Mouse (Mus musculus): ENCODE results near the gene Ilf3. TPM values are rescaled to one million over a fixed set of nuclear protein-coding genes. Genes with fewer than 3 reads are reported as not detected.
"Not testable (repeated sequence)": the region's sequence is repeated elsewhere in the genome, so short reads cannot be mapped to it uniquely, and the experiment has no call there.

Gene Ilf3
- polyA plus RNA-seq (2016; fragmentation: Nextera tagmentation; extraction: Ambion mirVana), result 277 and 284 TPM in 2 replicates

GRCm38 (mm10) chr9:21367357-21368111 is at the start of gene Ilf3:
Gene Ilf3 (plus strand): TSS chr9:21367871.
- WGBS, result under 1% methylated on average over 47 of the region's 66 CpGs

DNA sequence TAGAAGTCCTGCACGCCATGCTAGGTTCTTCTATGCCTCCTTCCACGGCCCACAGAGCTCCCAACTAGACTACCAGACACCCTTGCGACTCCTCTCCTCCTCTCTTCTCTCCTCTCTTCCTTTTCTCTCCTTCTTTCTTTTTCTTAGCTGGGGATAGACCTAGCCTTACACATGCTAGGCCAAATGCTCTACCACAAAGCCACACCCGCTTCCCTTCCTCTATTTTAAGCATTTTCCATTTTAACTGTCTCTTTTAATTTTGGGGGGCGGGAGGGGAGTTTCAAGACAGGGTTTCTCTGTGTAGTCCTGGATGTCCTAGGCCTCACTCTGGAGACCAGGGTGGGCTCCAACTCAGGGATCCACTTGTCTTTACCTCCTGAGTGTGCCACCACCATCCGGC is 48.9 kb upstream of the Ilf3 start:
- no peak for ATAC-seq (ENCODE audit: insufficient number of reproducible peaks, insufficient read depth, low FRiP score, low TSS enrichment)
- Histone ChIP-seq H3K4me3 (no peak overlapping the region), H3K4me1 (peaks cover 15% of the 10 kb centered on the region), H3K27me3 (no peaks in the 10 kb centered on the region), H3K9ac (no peak overlapping the region), H3K9me3 (no peaks in the 10 kb centered on the region), H3K27ac (no peak overlapping the region), H3K4me2 (replicated peaks) (no peak overlapping the region), H3K36me3 (no peaks in the 10 kb centered on the region)
- 96% methylated on average over 6 of the region's 6 CpGs for WGBS

More at GRCm38 (mm10) chr9:21367357-21368111, at the start of gene Ilf3:
- ATAC-seq (ENCODE audit: insufficient number of reproducible peaks, insufficient read depth, low FRiP score, low TSS enrichment), result peak; percentile 86
- peak within 1 kb of the TSS; percentile 91 for H3K9ac ChIP-seq
- peak within 1 kb of the TSS; percentile 84 for H3K4me2 ChIP-seq (replicated peaks)
- peaks cover 12% of the 10 kb centered on the region for H3K36me3 ChIP-seq
- no peaks in the 10 kb centered on the region for H3K9me3 ChIP-seq
- H3K27me3 ChIP-seq, result 0 out of 2 replicates have a peak, but pooled peaks cover 2% of the 10 kb centered on the region
- H3K4me3 ChIP-seq, result peak within 1 kb of the TSS; percentile 83
- peaks cover 14% of the 10 kb centered on the region for H3K4me1 ChIP-seq
- H3K27ac ChIP-seq, result peak within 1 kb of the TSS; percentile 90

DNA sequence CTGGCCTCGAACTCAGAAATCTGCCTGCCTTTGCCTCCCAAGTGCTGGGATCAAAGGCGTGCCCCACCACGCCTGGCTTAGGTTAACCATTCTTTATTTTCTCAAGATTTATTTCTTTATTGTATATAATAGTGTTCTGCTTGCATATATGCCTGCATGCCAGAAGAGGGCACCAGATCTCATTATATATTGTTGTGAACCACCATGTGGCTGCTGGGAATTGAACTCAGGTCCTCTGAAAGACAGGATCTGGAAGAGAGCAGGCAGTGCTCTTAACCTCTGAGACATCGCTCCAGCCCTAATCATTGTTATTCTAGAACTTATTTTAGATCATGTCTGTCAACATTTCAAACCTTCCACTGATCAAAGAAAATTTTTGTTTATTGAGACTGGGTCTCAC is 48.2 kb upstream of the Ilf3 start:
- H3K9ac ChIP-seq, result no peak overlapping the region
- no peak overlapping the region for H3K4me3 ChIP-seq
- H3K27ac ChIP-seq, result no peak overlapping the region
- 94% methylated on average over 4 of the region's 4 CpGs for WGBS
- H3K27me3 ChIP-seq, result no peaks in the 10 kb centered on the region
- H3K4me2 ChIP-seq (replicated peaks), result no peak overlapping the region
- no peak for ATAC-seq (ENCODE audit: insufficient number of reproducible peaks, insufficient read depth, low FRiP score, low TSS enrichment)
- peaks cover 15% of the 10 kb centered on the region for H3K4me1 ChIP-seq
- 0 out of 2 replicates have a peak, but pooled peaks cover 3% of the 10 kb centered on the region for H3K36me3 ChIP-seq
- no peaks in the 10 kb centered on the region for H3K9me3 ChIP-seq

DNA sequence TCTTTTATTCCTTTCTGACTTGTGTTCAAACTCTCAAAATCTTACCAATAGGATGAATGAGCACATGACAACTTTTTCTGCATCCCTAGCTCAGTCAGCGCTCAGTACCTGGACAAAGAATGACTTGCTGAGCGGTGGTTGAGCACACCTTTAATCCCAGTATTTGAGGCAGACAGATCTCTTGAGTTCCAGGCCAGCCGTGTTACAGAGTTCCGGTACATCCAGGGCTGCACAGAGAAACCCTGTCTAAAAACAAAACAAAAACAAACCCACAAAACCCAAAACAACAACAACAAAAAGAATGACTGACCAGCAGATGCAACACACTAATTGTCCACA is 47.4 kb upstream of the Ilf3 start:
- Histone ChIP-seq H3K4me2 (replicated peaks) (peak overlapping the region; percentile 94), H3K9ac (peak overlapping the region; percentile 61; the same call in 1 of the 2 replicates), H3K4me3 (peak overlapping the region; percentile 56), H3K27me3 (no peaks in the 10 kb centered on the region), H3K27ac (no peak overlapping the region), H3K9me3 (no peaks in the 10 kb centered on the region), H3K4me1 (peaks cover 15% of the 10 kb centered on the region), H3K36me3 (0 out of 2 replicates have a peak, but pooled peaks cover 3% of the 10 kb centered on the region)
- peak; percentile 29; the same call in 1 of the 2 replicates for ATAC-seq (ENCODE audit: insufficient number of reproducible peaks, insufficient read depth, low FRiP score, low TSS enrichment)
- 29% methylated on average over 4 of the region's 4 CpGs for WGBS

GRCm38 (mm10) chr9:21320619-21321512 is 46.8 kb upstream of the Ilf3 start, which contains the start of gene Slc44a2:
Gene Slc44a2 (plus strand): TSS chr9:21320698.
- Histone ChIP-seq H3K4me2 (replicated peaks) (peak within 1 kb of the TSS; percentile 94), H3K4me1 (peaks cover 15% of the 10 kb centered on the region), H3K9me3 (no peaks in the 10 kb centered on the region), H3K27me3 (no peaks in the 10 kb centered on the region), H3K36me3 (0 out of 2 replicates have a peak, but pooled peaks cover 3% of the 10 kb centered on the region), H3K27ac (no peak within 1 kb of the TSS), H3K4me3 (peak within 1 kb of the TSS; percentile 56), H3K9ac (peak within 1 kb of the TSS; percentile 61)
- 1% methylated on average over 52 of the region's 52 CpGs for WGBS
- peak; percentile 81 for ATAC-seq (ENCODE audit: insufficient number of reproducible peaks, insufficient read depth, low FRiP score, low TSS enrichment)

DNA sequence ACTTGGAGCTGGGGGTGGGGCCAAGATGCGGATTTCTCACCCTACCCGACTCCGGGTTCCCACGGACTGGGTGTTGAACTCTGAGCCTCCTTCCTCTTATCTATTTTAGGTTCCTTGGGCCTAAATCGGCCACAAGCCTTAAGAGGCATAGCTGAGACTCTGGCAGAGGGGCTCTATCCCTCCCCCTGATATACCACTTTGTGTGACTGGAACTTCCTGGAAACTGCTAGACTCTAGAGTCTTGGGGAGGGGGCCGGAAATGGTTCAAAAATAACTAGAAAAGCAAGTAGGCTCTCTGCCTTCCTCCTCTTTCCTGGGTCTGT is 46.2 kb upstream of the Ilf3 start:
- peak overlapping the region; percentile 56 for H3K4me3 ChIP-seq
- no peaks in the 10 kb centered on the region for H3K9me3 ChIP-seq
- H3K36me3 ChIP-seq, result 0 out of 2 replicates have a peak, but pooled peaks cover 3% of the 10 kb centered on the region
- 0 out of 2 replicates have a peak, but pooled peaks have one; percentile 6 for ATAC-seq (ENCODE audit: insufficient number of reproducible peaks, insufficient read depth, low FRiP score, low TSS enrichment)
- H3K27ac ChIP-seq, result no peak overlapping the region
- H3K4me1 ChIP-seq, result peaks cover 15% of the 10 kb centered on the region
- 10% methylated on average over 6 of the region's 6 CpGs for WGBS
- H3K27me3 ChIP-seq, result no peaks in the 10 kb centered on the region
- peak overlapping the region; percentile 94 for H3K4me2 ChIP-seq (replicated peaks)
- H3K9ac ChIP-seq, result peak overlapping the region; percentile 61

DNA sequence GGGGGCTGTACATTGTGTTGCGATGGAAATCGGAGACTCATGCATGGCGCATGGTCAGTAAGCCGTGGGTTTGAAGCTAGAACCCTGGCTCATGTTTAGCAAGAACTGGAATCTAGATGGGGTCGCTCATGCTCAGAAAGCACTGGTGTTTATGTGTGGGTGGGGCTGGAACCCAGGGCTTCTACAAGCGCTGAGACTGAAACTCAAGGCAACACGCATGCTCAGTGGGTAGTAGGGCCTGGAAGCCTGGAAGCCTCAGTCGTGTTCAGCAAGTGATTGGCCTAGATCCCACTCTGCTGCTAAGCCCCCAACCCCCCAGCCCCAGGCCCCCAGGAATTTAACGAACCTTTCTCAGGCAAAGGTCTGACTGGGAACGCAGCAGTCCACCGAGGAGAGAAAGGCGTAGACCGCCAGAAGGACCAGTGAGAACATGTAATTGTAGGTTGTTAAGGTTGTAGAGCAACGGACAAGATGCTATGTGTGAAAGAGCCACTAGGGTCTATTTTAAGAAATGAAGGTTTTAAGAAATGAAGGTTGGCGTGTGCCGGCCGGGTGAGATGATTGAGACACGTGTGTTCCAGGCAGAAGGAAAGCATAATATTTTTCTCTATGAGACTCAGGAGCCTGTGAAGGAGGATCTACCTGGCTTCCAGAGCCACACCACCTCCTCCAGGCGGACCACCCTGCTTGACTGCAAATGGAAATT is 45.3 kb upstream of the Ilf3 start:
- Histone ChIP-seq H3K9ac (no peak overlapping the region), H3K27ac (no peak overlapping the region), H3K4me2 (replicated peaks) (peak overlapping the region; percentile 94), H3K4me1 (peaks cover 15% of the 10 kb centered on the region), H3K9me3 (no peaks in the 10 kb centered on the region), H3K27me3 (no peaks in the 10 kb centered on the region), H3K36me3 (0 out of 2 replicates have a peak, but pooled peaks cover 3% of the 10 kb centered on the region), H3K4me3 (no peak overlapping the region; the same call in 1 of the 2 replicates)
- WGBS, result 81% methylated on average over 19 of the region's 19 CpGs
- no peak for ATAC-seq (ENCODE audit: insufficient number of reproducible peaks, insufficient read depth, low FRiP score, low TSS enrichment)

DNA sequence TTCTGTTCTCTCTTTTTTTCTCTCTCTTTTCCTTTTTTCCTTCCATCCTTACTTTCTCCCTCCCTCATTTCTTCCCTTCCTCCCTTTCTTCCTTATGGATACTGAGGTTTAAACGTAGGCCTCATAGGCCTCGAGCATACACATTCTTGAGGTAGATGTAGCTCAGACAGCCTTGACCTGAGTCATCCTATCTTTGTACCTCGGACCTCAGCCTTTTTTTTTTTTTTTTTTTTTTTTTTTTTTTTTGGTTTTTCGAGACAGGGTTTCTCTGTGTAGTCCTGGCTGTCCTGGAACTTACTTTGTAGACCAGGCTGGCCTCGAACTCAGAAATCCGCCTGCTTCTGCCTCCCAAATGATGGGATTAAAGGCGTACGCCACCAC is 44.8 kb upstream of the Ilf3 start:
- WGBS, result 87% methylated on average over 8 of the region's 8 CpGs
- not testable (repeated sequence) for H3K4me3 ChIP-seq; H3K36me3 ChIP-seq; H3K4me2 ChIP-seq (replicated peaks); H3K9ac ChIP-seq; ATAC-seq (ENCODE audit: insufficient number of reproducible peaks, insufficient read depth, low FRiP score, low TSS enrichment); H3K27me3 ChIP-seq; H3K9me3 ChIP-seq; H3K27ac ChIP-seq
- H3K4me1 ChIP-seq, result peaks cover 15% of the 10 kb centered on the region

DNA sequence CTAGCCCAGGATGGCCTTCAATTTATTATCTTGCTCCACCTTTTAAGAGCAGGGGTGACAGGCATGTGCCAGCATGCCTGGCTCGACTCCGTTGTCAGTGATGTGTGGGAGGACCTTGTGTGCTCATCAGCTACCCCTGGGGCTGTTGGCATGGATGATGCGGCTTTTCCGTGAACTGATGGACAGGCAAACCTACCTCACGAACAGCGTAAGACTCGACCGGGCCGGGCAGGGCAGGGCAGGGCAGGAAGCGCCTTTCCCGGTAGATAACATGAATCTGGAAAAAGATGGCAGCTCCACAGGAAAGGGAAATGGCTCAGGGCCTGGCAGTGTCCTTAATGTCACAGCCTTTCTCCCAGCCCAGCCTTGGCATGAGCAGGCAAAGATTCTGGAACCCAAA is 43.4 kb upstream of the Ilf3 start:
- WGBS, result 89% methylated on average over 11 of the region's 11 CpGs

GRCm38 (mm10) chr9:21327569-21327968 is 40.1 kb upstream of the Ilf3 start:
- no peaks in the 10 kb centered on the region for H3K27me3 ChIP-seq
- no peak overlapping the region for H3K27ac ChIP-seq
- ATAC-seq (ENCODE audit: insufficient number of reproducible peaks, insufficient read depth, low FRiP score, low TSS enrichment), result no peak
- H3K4me3 ChIP-seq, result no peak overlapping the region
- H3K4me2 ChIP-seq (replicated peaks), result no peak overlapping the region
- WGBS, result 76% methylated on average over 3 of the region's 3 CpGs
- H3K4me1 ChIP-seq, result peaks cover 7% of the 10 kb centered on the region
- H3K9ac ChIP-seq, result no peak overlapping the region
- no peaks in the 10 kb centered on the region for H3K9me3 ChIP-seq
- 0 out of 2 replicates have a peak, but pooled peaks cover 5% of the 10 kb centered on the region for H3K36me3 ChIP-seq

More for the DNA sequence above, 43.4 kb upstream of the Ilf3 start:
- Histone ChIP-seq H3K9me3 (no peaks in the 10 kb centered on the region), H3K4me2 (replicated peaks) (no peak overlapping the region), H3K4me3 (no peak overlapping the region), H3K27me3 (no peaks in the 10 kb centered on the region), H3K9ac (no peak overlapping the region), H3K27ac (no peak overlapping the region), H3K4me1 (peaks cover 15% of the 10 kb centered on the region), H3K36me3 (0 out of 2 replicates have a peak, but pooled peaks cover 3% of the 10 kb centered on the region)
- no peak for ATAC-seq (ENCODE audit: insufficient number of reproducible peaks, insufficient read depth, low FRiP score, low TSS enrichment)

GRCm38 (mm10) chr9:21328041-21328440 is 39.6 kb upstream of the Ilf3 start:
- no peaks in the 10 kb centered on the region for H3K9me3 ChIP-seq
- H3K27me3 ChIP-seq, result no peaks in the 10 kb centered on the region
- no peak overlapping the region for H3K4me2 ChIP-seq (replicated peaks)
- no peak overlapping the region for H3K4me3 ChIP-seq
- 75% methylated on average over 3 of the region's 3 CpGs for WGBS
- no peak overlapping the region for H3K27ac ChIP-seq
- 0 out of 2 replicates have a peak, but pooled peaks cover 5% of the 10 kb centered on the region for H3K36me3 ChIP-seq
- H3K4me1 ChIP-seq, result peaks cover 12% of the 10 kb centered on the region
- no peak for ATAC-seq (ENCODE audit: insufficient number of reproducible peaks, insufficient read depth, low FRiP score, low TSS enrichment)
- H3K9ac ChIP-seq, result no peak overlapping the region

All from embryonic facial prominence, embryonic 12.5 days (tissue).